Comparison of ENCODE assay signal across 12 mouse cellular contexts in the genomic region with DNA sequence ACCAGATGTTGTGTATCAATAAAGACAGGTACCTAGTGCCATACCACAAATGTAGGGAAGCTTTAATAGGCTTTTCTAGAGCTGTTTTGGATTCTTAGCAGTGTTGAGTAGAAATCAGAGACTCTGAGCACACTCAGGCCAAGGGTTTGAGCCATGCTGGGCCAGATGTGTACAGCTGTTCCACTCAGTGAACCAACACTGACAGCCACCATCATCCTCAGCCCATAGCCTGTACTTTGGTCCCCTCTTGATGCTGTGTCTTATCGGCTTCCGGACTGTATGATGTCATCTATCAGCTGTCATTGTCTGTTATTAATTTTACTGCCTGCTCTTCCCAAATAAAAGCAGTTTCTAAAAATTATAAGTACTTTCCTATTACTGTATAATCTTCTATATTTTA.
"Had no signal": no experiment of that assay in that cellular context is flagged by ENCODE, and none has a peak within 500 bp of the region (broad histone marks: within the 10 kb centered on the region; RNA-seq: fewer than 3 reads in every experiment).

No protein-coding gene starts in this region.

- H3K27ac ChIP-seq: kidney, postnatal 0 days; limb, embryonic 13.5 days; liver, embryonic 14.5 days; lung, embryonic 15.5 days; midbrain, embryonic 12.5 days; neural tube, embryonic 15.5 days had no signal

- H3K9ac ChIP-seq: limb, embryonic 13.5 days; liver, embryonic 14.5 days; lung, embryonic 15.5 days; midbrain, embryonic 12.5 days; neural tube, embryonic 15.5 days had no signal

- DNase-seq: kidney, adult 11 months; kidney, adult 9 months; kidney, postnatal 36 days; left cerebral cortex, postnatal 4 days; right cerebral cortex, adult 18-20 months; right cerebral cortex, postnatal 25 days had no signal

- H3K4me3 ChIP-seq: limb, embryonic 13.5 days; lung, embryonic 15.5 days; midbrain, embryonic 12.5 days; neural tube, embryonic 15.5 days had no signal

- H3K36me3 ChIP-seq: limb, embryonic 13.5 days; lung, embryonic 15.5 days; midbrain, embryonic 12.5 days; neural tube, embryonic 15.5 days had no signal

- H3K27me3 ChIP-seq: limb, embryonic 13.5 days; lung, embryonic 15.5 days; midbrain, embryonic 12.5 days; neural tube, embryonic 15.5 days had no signal

- H3K9me3 ChIP-seq: limb, embryonic 13.5 days; lung, embryonic 15.5 days; midbrain, embryonic 12.5 days; neural tube, embryonic 15.5 days had no signal

- H3K4me1 ChIP-seq: limb, embryonic 13.5 days; lung, embryonic 15.5 days; midbrain, embryonic 12.5 days; neural tube, embryonic 15.5 days had no signal

- H3K4me2 ChIP-seq: limb, embryonic 13.5 days; lung, embryonic 15.5 days; midbrain, embryonic 12.5 days; neural tube, embryonic 15.5 days had no signal
